8 mouse cellular contexts compared by ENCODE assay signal in the genomic region with DNA sequence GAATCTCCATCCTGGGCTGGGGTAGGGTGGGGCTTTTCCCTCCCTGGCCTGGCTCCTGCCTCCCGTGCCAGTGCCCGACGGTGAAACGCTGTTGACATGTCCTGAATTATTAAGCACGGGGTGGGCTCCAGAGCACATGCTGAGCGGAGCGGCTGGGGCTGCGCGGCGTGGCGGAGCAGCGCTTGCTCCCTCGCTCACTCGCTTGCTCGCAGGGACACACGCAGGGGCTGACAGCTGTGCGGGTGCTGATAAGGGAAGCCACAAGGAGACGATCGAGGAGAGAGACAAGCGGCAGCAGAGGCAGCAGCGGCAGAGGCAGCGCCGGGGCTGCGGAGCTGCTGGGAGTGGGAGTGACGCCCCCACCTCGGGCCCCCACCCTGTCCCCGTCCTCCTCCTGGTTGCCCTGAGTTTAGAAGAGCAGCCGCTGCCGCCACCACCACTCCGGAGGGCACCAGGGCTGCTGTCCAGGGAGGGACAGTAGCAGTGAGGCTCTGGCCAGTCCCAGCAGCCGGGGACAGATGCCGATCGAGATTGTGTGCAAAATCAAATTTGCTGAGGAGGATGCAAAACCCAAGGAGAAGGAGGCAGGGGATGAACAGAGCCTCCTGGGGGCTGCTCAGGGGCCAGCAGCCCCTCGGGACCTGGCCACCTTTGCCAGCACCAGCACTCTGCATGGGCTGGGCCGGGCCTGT. TPM values are rescaled to one million over a fixed set of nuclear protein-coding genes. Genes with fewer than 3 reads are reported as not detected.
DNase-seq lines count a peak whose midpoint lies in the region; ATAC-seq lines count a peak whose summit lies in the region.

A gene (plus strand): TSS at position 123 of the 692 bp plus-strand sequence.

- ATAC-seq in lung, embryonic 16.5 days (ENCODE audit: low read depth): 0 out of 2 replicates have a peak, but pooled peaks have one; percentile 26
- no peak for ATAC-seq in limb, embryonic 11.5 days (ENCODE audit: insufficient number of reproducible peaks, low FRiP score, low TSS enrichment, low read depth)
- no peak for ATAC-seq in neural tube, embryonic 13.5 days (ENCODE audit: low read depth)

- H3K27ac ChIP-seq in lung, embryonic 16.5 days (ENCODE audit: low read length): no peak within 1 kb of the TSS
- no peak within 1 kb of the TSS for H3K27ac ChIP-seq in limb, embryonic 11.5 days (replicated peaks; ENCODE audit: low read depth, low read length)
- H3K27ac ChIP-seq in neural tube, embryonic 13.5 days (replicated peaks): peak within 1 kb of the TSS; percentile 79

- H3K9ac ChIP-seq in lung, embryonic 16.5 days (ENCODE audit: low read length): peak within 1 kb of the TSS; percentile 39
- peak within 1 kb of the TSS; percentile 40 for H3K9ac ChIP-seq in limb, embryonic 11.5 days (ENCODE audit: low read length)
- H3K9ac ChIP-seq in neural tube, embryonic 13.5 days: peak within 1 kb of the TSS; percentile 77

- DNase-seq in adrenal gland, postnatal 36 days: peak; percentile 23 to 33
- no peak for DNase-seq in adrenal gland, adult 8-10 months
- DNase-seq in lung, postnatal 14 days: no peak
- DNase-seq in limb, embryonic 11.5 days (ENCODE audit: low spot score): peak; percentile 47
- DNase-seq in cerebellum, adult 18-20 months: no peak
- no peak for DNase-seq in thymus, postnatal 14 days

- H3K4me2 ChIP-seq in lung, embryonic 16.5 days (ENCODE audit: low read depth, low read length): peak within 1 kb of the TSS; percentile 49
- peak within 1 kb of the TSS; percentile 59 for H3K4me2 ChIP-seq in limb, embryonic 11.5 days (ENCODE audit: low read depth, severe bottlenecking)
- H3K4me2 ChIP-seq in neural tube, embryonic 13.5 days: peak within 1 kb of the TSS; percentile 71

- H3K36me3 ChIP-seq in lung, embryonic 16.5 days (ENCODE audit: control insufficient read depth, insufficient read depth, low read length): no peaks in the 10 kb centered on the region
- no peaks in the 10 kb centered on the region for H3K36me3 ChIP-seq in limb, embryonic 11.5 days (ENCODE audit: control insufficient read depth, insufficient read depth, low read length)
- H3K36me3 ChIP-seq in neural tube, embryonic 13.5 days: no peaks in the 10 kb centered on the region

- H3K27me3 ChIP-seq in lung, embryonic 16.5 days (ENCODE audit: control insufficient read depth, insufficient read depth, low read depth, low read length): peaks cover 68% of the 10 kb centered on the region
- H3K27me3 ChIP-seq in limb, embryonic 11.5 days (ENCODE audit: control insufficient read depth, insufficient read depth, low read length): peaks cover 48% of the 10 kb centered on the region
- H3K27me3 ChIP-seq in neural tube, embryonic 13.5 days: peaks cover 48% of the 10 kb centered on the region

- no peaks in the 10 kb centered on the region for H3K9me3 ChIP-seq in lung, embryonic 16.5 days (ENCODE audit: control insufficient read depth, low read length)
- H3K9me3 ChIP-seq in limb, embryonic 11.5 days (ENCODE audit: control insufficient read depth, low read length): no peaks in the 10 kb centered on the region
- H3K9me3 ChIP-seq in neural tube, embryonic 13.5 days: no peaks in the 10 kb centered on the region

- WGBS in lung, embryonic 16.5 days: 2% methylated on average over 34 of the region's 35 CpGs
- WGBS in limb, embryonic 11.5 days: under 1% methylated on average over 35 of the region's 35 CpGs
- 2% methylated on average over 35 of the region's 35 CpGs for WGBS in neural tube, embryonic 13.5 days

- H3K4me3 ChIP-seq in lung, embryonic 16.5 days (ENCODE audit: low read length): peak within 1 kb of the TSS; percentile 31
- H3K4me3 ChIP-seq in limb, embryonic 11.5 days (ENCODE audit: low read depth, low read length): peak within 1 kb of the TSS; percentile 23
- H3K4me3 ChIP-seq in neural tube, embryonic 13.5 days: peak within 1 kb of the TSS; percentile 44

- peaks cover 45% of the 10 kb centered on the region for H3K4me1 ChIP-seq in lung, embryonic 16.5 days (replicated peaks; ENCODE audit: control insufficient read depth, insufficient read depth, low read length)
- H3K4me1 ChIP-seq in limb, embryonic 11.5 days (ENCODE audit: control insufficient read depth, insufficient read depth, low read length): peaks cover 71% of the 10 kb centered on the region
- H3K4me1 ChIP-seq in neural tube, embryonic 13.5 days (replicated peaks): peaks cover 97% of the 10 kb centered on the region

RNA-seq across cellular contexts. Expression of the gene that starts here (rescaled TPM):
- total RNA-seq in adrenal gland, postnatal 36 days (2021): 1 to 10 TPM; 3.1 to 4.8 TPM
- 10 to 100 TPM in 2 of 4 experiments, 1 to 10 TPM in 2; 4.9 to 11.1 (median 8.4) TPM for total RNA-seq in adrenal gland, adult 8-10 months (2022)
- polyA plus RNA-seq in lung, embryonic 16.5 days (2015; fragmentation: Nextera tagmentation; extraction: Ambion mirVana): 0.05 and 0.11 TPM in 2 replicates
- polyA plus RNA-seq in limb, embryonic 11.5 days (2014; fragmentation: Nextera tagmentation; extraction: Ambion mirVana): 0.07 and 0.13 TPM in 2 replicates
- 28.7 and 28.8 TPM in 2 replicates for polyA plus RNA-seq in neural tube, embryonic 13.5 days (2015; fragmentation: Nextera tagmentation; extraction: Ambion mirVana)

Comparison
In these comparisons a context has a peak if more than half of its experiments do, and no peak if none do; other contexts are left out.
1. RNA of the gene that starts here (polyA plus RNA-seq): 28.7 to 28.8 TPM in neural tube, embryonic 13.5 days; 0.07 to 0.13 TPM in limb, embryonic 11.5 days and 0.05 to 0.11 TPM in lung, embryonic 16.5 days; every median in the first group is over 10 times any median in the second.
2. DNase-seq: peak in adrenal gland, postnatal 36 days (2 of 2); none in adrenal gland, adult 8-10 months (single experiment), lung, postnatal 14 days (single experiment), cerebellum, adult 18-20 months (0 of 2) and thymus, postnatal 14 days (single experiment).
3. Peak in ATAC-seq, H3K4me3 ChIP-seq, H3K9ac ChIP-seq and H3K4me2 ChIP-seq in lung, embryonic 16.5 days; RNA of the gene not detected or under 1 TPM.
4. Peak in DNase-seq, H3K4me3 ChIP-seq, H3K9ac ChIP-seq and H3K4me2 ChIP-seq in limb, embryonic 11.5 days; RNA of the gene not detected or under 1 TPM.
5. Peak in every context shown above with its lines, with median percentiles within 50 percentile points of each other: H3K4me2 ChIP-seq, H3K4me3 ChIP-seq and H3K9ac ChIP-seq.